Mouse (Mus musculus) neural tube, embryonic 11.5 days (tissue): ENCODE results near the gene Tuba3a. TPM values are rescaled to one million over a fixed set of nuclear protein-coding genes. Genes with fewer than 3 reads are reported as not detected.
"Not testable (repeated sequence)": the region's sequence is repeated elsewhere in the genome, so short reads cannot be mapped to it uniquely, and the experiment has no call there.

Source experiments
- ATAC-seq: fragments of 200-750 bp; cut with Nextera tagmentation; 2 replicates; pipeline ENCODE4 v1.8.0; 2017; ENCODE audit warnings: moderate number of reproducible peaks, mild to moderate bottlenecking, moderate TSS enrichment, moderate library complexity; ENCODE audit not compliant: insufficient read depth, low FRiP score, low TSS enrichment
- DNase-seq: peaks from one replicate; pipeline ENCODE4 v3.0.0-alpha.2; 2015; ENCODE audit warnings: low spot score
- H3K27ac ChIP-seq: fragments of 300-500 bp; sonication (generic); 2 replicates; pipeline ENCODE4 v1.5.1; 2014; ENCODE audit warnings: low read depth, mild to moderate bottlenecking, low read length
- H3K27me3 ChIP-seq: fragments of 300-500 bp; sonication (generic); 2 replicates; pipeline ENCODE4 v1.6.1; 2014; ENCODE audit warnings: mild to moderate bottlenecking, low read length, mixed read lengths; ENCODE audit not compliant: control insufficient read depth, insufficient read depth
- H3K36me3 ChIP-seq: fragments of 300-500 bp; sonication (generic); 2 replicates; pipeline ENCODE4 v1.6.1; 2014; ENCODE audit warnings: mild to moderate bottlenecking, low read length, moderate library complexity, mixed read lengths; ENCODE audit not compliant: control insufficient read depth, insufficient read depth
- H3K4me1 ChIP-seq: fragments of 300-500 bp; sonication (generic); 2 replicates; pipeline ENCODE4 v1.6.1; 2014; ENCODE audit warnings: low read length, mixed read lengths; ENCODE audit not compliant: control insufficient read depth, insufficient read depth
- H3K4me2 ChIP-seq: fragments of 300-500 bp; sonication (generic); 2 replicates; pipeline ENCODE4 v1.6.1; 2014; ENCODE audit warnings: low read depth, mild to moderate bottlenecking, moderate library complexity
- H3K4me3 ChIP-seq: fragments of 300-500 bp; sonication (generic); 2 replicates; pipeline ENCODE4 v1.5.1; 2014; ENCODE audit warnings: low read depth, low read length
- H3K9ac ChIP-seq: fragments of 300-500 bp; sonication (generic); 2 replicates; pipeline ENCODE4 v1.6.1; 2014; ENCODE audit warnings: mild to moderate bottlenecking, low read length
- H3K9me3 ChIP-seq: fragments of 300-500 bp; sonication (generic); 2 replicates; pipeline ENCODE4 v1.6.1; 2016; ENCODE audit warnings: low read length; ENCODE audit not compliant: control insufficient read depth
- WGBS: fragments of 180-500 bp; shearing (Covaris S2); extraction: QIAGEN DNeasy Blood & Tissue Kit; methylation state at CpG from one replicate; pipeline ENCODE4 v1.1.7; 2014; 5-methylcytosine and 5-hydroxymethylcytosine counted together
- polyA plus RNA-seq: library from polyadenylated mRNA; unstranded; fragments of >200 nt; fragmentation: Nextera tagmentation; extraction: Ambion mirVana; gene quantifications from 2 replicates; pipeline ENCODE4 v1.2.1, GENCODE M21; 2014

Gene Tuba3a
- polyA plus RNA-seq, 1 experiment from 2014 or later: 0.15 TPM

GRCm38 (mm10) chr6:125284250-125284649 is 1.6 kb downstream of the Tuba3a start:
- H3K27ac ChIP-seq: no peak overlapping the region

GRCm38 (mm10) chr6:125282721-125283120 is 3.1 kb downstream of the Tuba3a start:
- H3K4me3 ChIP-seq, H3K9me3 ChIP-seq, H3K27ac ChIP-seq, H3K9ac ChIP-seq, DNase-seq, H3K4me1 ChIP-seq, ATAC-seq, H3K36me3 ChIP-seq, H3K27me3 ChIP-seq, H3K4me2 ChIP-seq: not testable (repeated sequence)
- 94% methylated on average over 13 of the region's 13 CpGs for WGBS

More at GRCm38 (mm10) chr6:125284250-125284649, 1.6 kb downstream of the Tuba3a start:
- Histone ChIP-seq H3K4me1 (no peaks in the 10 kb centered on the region), H3K36me3 (no peaks in the 10 kb centered on the region), H3K27me3 (no peaks in the 10 kb centered on the region), H3K9me3 (no peaks in the 10 kb centered on the region), H3K4me2 (no peak overlapping the region), H3K4me3 (no peak overlapping the region), H3K9ac (no peak overlapping the region)
- ATAC-seq (no peak), DNase-seq (no peak)
- WGBS: 57% methylated on average over 8 of the region's 8 CpGs

- Histone ChIP-seq H3K4me1 (no peaks in the 10 kb centered on the region), H3K4me2 (no peak overlapping the region), H3K36me3 (no peaks in the 10 kb centered on the region), H3K27ac (no peak overlapping the region), H3K9me3 (no peaks in the 10 kb centered on the region), H3K4me3 (no peak overlapping the region), H3K27me3 (no peaks in the 10 kb centered on the region), H3K9ac (no peak overlapping the region)
- DNase-seq (no peak), ATAC-seq (no peak)
- 61% methylated on average over 8 of the region's 8 CpGs for WGBS
Measured at GRCm38 (mm10) chr6:125279729-125280128, 6.1 kb downstream of the Tuba3a start.

DNA sequence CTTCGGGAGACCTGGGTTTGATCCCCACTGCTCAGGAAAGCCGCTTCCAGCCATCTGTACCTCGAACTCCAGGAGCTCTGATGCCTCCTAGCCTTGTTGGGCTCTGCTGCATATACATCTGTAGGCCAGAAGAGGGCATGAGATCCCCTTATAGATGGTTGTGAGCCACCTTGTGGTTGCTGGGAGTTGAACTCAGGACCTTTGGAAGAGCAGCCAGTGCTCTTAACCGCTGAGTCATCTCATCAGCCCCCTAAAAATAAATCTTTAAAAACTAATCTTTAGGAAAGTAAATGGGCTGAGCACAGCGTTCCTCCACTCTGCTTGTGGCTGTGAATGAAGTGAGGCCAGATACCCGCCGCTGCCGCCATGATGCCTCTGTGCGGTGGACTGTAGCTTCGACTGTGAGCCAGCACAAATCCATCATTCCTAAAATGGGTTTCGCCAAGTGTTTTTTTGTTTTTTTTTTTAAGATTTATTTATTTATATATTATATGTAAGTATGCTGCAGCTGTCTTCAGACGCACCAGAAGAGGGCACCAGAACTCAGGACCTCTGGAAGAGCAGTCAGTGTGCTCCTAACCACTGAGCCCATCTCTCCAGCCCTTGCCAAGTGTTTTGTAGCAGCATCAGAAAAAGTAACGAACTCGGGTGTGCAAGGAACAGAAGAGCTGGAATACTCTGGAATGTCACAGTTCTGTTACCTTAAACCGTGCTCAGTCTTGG is 10.8 kb downstream of the Tuba3a start:
- peak; percentile 39 for DNase-seq
- Histone ChIP-seq H3K27me3 (no peaks in the 10 kb centered on the region), H3K9me3 (no peaks in the 10 kb centered on the region), H3K4me1 (no peaks in the 10 kb centered on the region), H3K36me3 (no peaks in the 10 kb centered on the region), H3K9ac (no peak overlapping the region), H3K4me3 (no peak overlapping the region), H3K4me2 (no peak overlapping the region), H3K27ac (no peak overlapping the region)
- no peak for ATAC-seq
- WGBS: 61% methylated on average over 15 of the region's 15 CpGs

DNA sequence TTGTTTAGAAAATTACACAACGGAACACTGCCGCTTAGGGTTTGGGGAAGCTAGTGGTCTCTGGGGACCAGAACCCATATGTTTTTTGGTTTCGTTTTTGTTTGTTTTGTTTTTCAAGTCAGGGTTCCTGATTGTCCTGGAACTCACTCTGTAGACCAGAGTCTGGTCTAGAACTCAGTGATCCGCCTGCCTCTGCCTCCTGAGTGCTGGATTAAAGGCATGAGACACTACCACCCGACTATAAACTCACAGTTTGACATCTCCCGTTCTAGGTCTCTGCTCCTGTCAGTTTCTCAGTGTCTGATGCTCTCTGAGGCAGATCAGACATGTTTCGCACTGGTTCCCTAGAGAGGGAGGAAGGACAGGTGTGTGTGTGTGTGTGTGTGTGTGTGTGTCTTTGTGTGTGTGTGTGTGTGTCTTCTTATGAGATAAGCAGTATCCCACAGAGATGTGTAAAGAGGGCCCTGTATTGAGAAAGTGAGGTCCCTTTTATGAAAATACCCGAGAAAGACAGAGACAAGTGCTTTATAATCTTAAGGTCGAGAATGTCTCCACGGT is 13.5 kb downstream of the Tuba3a start:
- Histone ChIP-seq H3K4me2 (no peak overlapping the region), H3K9me3 (no peaks in the 10 kb centered on the region), H3K4me1 (no peaks in the 10 kb centered on the region), H3K36me3 (no peaks in the 10 kb centered on the region), H3K27ac (no peak overlapping the region), H3K4me3 (no peak overlapping the region), H3K27me3 (no peaks in the 10 kb centered on the region), H3K9ac (no peak overlapping the region)
- DNase-seq (no peak), ATAC-seq (no peak)
- WGBS: 77% methylated on average over 10 of the region's 10 CpGs

GRCm38 (mm10) chr6:125271455-125272227 is 14.2 kb downstream of the Tuba3a start:
- peak; percentile 82 for DNase-seq
- Histone ChIP-seq H3K4me1 (no peaks in the 10 kb centered on the region), H3K27ac (no peak overlapping the region), H3K9ac (no peak overlapping the region), H3K27me3 (no peaks in the 10 kb centered on the region), H3K4me3 (no peak overlapping the region), H3K36me3 (no peaks in the 10 kb centered on the region), H3K4me2 (peak overlapping the region; percentile 24; the same call in 1 of the 2 replicates), H3K9me3 (no peaks in the 10 kb centered on the region)
- peak; percentile 86 for ATAC-seq
- WGBS: 21% methylated on average over 17 of the region's 17 CpGs

- no peaks in the 10 kb centered on the region for H3K4me1 ChIP-seq
- DNase-seq: no peak
Measured at GRCm38 (mm10) chr6:125268799-125269198, 17.0 kb downstream of the Tuba3a start.

GRCm38 (mm10) chr6:125267469-125267868 is 18.4 kb downstream of the Tuba3a start:
- H3K4me1 ChIP-seq: no peaks in the 10 kb centered on the region
- no peak overlapping the region for H3K4me2 ChIP-seq
- no peaks in the 10 kb centered on the region for H3K36me3 ChIP-seq
- no peak overlapping the region for H3K4me3 ChIP-seq
- ATAC-seq (no peak), DNase-seq (no peak)
- no peaks in the 10 kb centered on the region for H3K27me3 ChIP-seq
- no peak overlapping the region for H3K27ac ChIP-seq
- no peaks in the 10 kb centered on the region for H3K9me3 ChIP-seq
- WGBS: 94% methylated on average over 3 of the region's 3 CpGs
- no peak overlapping the region for H3K9ac ChIP-seq

More at GRCm38 (mm10) chr6:125268799-125269198, 17.0 kb downstream of the Tuba3a start:
- no peak for ATAC-seq
- H3K4me2 ChIP-seq: no peak overlapping the region
- H3K9me3 ChIP-seq: no peaks in the 10 kb centered on the region
- WGBS: 54% methylated on average over 6 of the region's 6 CpGs
- H3K27ac ChIP-seq: no peak overlapping the region
- no peak overlapping the region for H3K9ac ChIP-seq
- no peaks in the 10 kb centered on the region for H3K27me3 ChIP-seq
- no peak overlapping the region for H3K4me3 ChIP-seq
- H3K36me3 ChIP-seq: no peaks in the 10 kb centered on the region
